Mouse (Mus musculus): ENCODE measurements at regions not wholly inside any gene's neighbourhood (a gene's known extent, or its start where the extent isn't known, plus 50 kb on each side); places are given as distances from the start of the nearest gene placed in this dataset.

GRCm38 (mm10) chr1:185079331-185079880, 80.0 kb upstream of the Mark1 start:
- TF ChIP-seq CTCF (conservative IDR thresholded peaks at IDR 0.05 in 1 of 2, IDR thresholded peaks at IDR 0.05 in 1 of 2; ENCODE audit: low read depth in 2 of 2, low read length in 2 of 2) (no peak), USF2 (conservative IDR thresholded peaks at IDR 0.05; ENCODE audit: low read depth, low read length) (no peak), POLR2AphosphoS2 (IDR thresholded peaks at IDR 0.05; ENCODE audit: low read depth, low read length) (no peak), EP300 (IDR thresholded peaks at IDR 0.05; ENCODE audit: low read length) (no peak), POLR2A (IDR thresholded peaks at IDR 0.05; ENCODE audit: low read depth, low read length) (no peak)
